Mouse (Mus musculus): ENCODE measurements at regions not wholly inside any gene's neighbourhood (a gene's known extent, or its start where the extent isn't known, plus 50 kb on each side); places are given as distances from the start of the nearest gene placed in this dataset.

DNA sequence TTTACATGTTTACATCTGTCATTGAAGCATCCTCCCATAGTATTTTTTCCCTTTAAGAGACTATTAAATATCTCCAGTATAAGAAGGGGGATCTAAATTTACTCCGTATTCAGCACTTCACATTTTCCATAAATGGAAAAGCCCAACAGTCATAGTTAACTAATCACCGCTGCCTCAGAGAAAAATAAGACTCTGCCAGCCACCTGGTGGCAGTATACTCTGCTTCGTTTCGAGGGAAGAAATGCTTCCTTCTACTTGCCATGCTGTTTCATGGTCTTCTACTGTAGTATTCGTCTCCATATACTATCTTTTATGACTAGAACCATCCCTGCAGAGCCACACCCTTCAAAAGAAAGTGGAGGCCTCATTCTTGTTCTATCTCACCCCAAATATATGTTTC, 52.0 kb upstream of the Tro start:
- peak; percentile 52 for DNase-seq (ENCODE audit: low spot score)

All from retina, embryonic 14.5 days (tissue).